Mouse (Mus musculus) frontal cortex, postnatal 10 days (tissue): ENCODE results near the gene Noc3l.

Source experiments
- DNase-seq, 2 experiments: peaks; one replicate each; pipeline ENCODE4 v3.0.0; 2022; ENCODE audit warnings: low spot score in 2 of 2, mixed read lengths in 1 of 2

Noc3l gene

GRCm38 (mm10) chr19:38758685-38759472 lies 60.2 kb downstream of the Noc3l start:
- DNase-seq, result no peak

- no peak for DNase-seq
Observed at GRCm38 (mm10) chr19:38758056-38758455, 61.0 kb downstream of the Noc3l start.

DNA sequence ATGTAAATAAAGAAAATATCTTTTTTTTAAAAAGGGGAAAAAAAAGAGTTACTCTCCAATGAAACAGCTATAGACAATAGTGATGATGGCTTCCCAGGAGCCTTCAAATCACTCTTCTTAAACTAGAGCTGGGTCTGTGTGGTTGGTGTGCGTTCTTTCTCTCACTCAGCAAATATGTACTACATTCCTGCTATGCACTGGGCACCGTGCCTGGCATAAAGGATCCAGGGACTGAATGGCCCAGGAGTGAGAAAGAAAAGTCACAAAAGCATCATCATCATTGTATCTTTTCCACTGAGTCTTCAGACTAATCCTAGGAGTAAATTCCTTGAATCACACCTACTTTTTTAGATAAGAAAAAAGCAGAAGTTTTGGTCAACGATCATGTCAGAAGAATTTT lies 61.9 kb downstream of the Noc3l start:
- no peak for DNase-seq

GRCm38 (mm10) chr19:38750192-38750591 lies 68.8 kb downstream of the Noc3l start:
- DNase-seq, result no peak

GRCm38 (mm10) chr19:38746492-38747014 lies 72.5 kb downstream of the Noc3l start:
- no peak for DNase-seq

- DNase-seq, result no peak
Observed at GRCm38 (mm10) chr19:38745810-38746491, 73.1 kb downstream of the Noc3l start.

- DNase-seq, result no peak
Observed at GRCm38 (mm10) chr19:38744546-38744945, 74.5 kb downstream of the Noc3l start.
